Mouse (Mus musculus): ENCODE measurements at regions not wholly inside any gene's neighbourhood (a gene's known extent, or its start where the extent isn't known, plus 50 kb on each side); places are given as distances from the start of the nearest gene placed in this dataset.

GRCm38 (mm10) chr4:84198176-84198575 lies 476.9 kb downstream of the Bnc2 start:
- Histone ChIP-seq H3K4me3 (no peak overlapping the region), H3K4me2 (no peak overlapping the region), H3K27me3 (replicated peaks) (no peaks in the 10 kb centered on the region), H3K4me1 (peaks cover 3% of the 10 kb centered on the region), H3K9me3 (no peaks in the 10 kb centered on the region), H3K9ac (no peak overlapping the region), H3K36me3 (replicated peaks) (no peaks in the 10 kb centered on the region), H3K27ac (no peak overlapping the region)
- ATAC-seq (replicated peaks) = no peak
- WGBS = 92% methylated on average over 4 of the region's 4 CpGs

- Histone ChIP-seq H3K27ac (no peak overlapping the region), H3K4me2 (no peak overlapping the region), H3K9ac (no peak overlapping the region), H3K4me3 (no peak overlapping the region), H3K4me1 (peaks cover 3% of the 10 kb centered on the region), H3K27me3 (replicated peaks) (no peaks in the 10 kb centered on the region), H3K36me3 (replicated peaks) (no peaks in the 10 kb centered on the region), H3K9me3 (no peaks in the 10 kb centered on the region)
- 34% methylated on average over 9 of the region's 9 CpGs for WGBS
- ATAC-seq (replicated peaks) = peak; percentile 35; the same call in 1 of the 2 replicates
Observed at GRCm38 (mm10) chr4:84199181-84199656, 475.9 kb downstream of the Bnc2 start.

GRCm38 (mm10) chr4:84201001-84201400 lies 474.1 kb downstream of the Bnc2 start:
- no peak overlapping the region for H3K9ac ChIP-seq
- ATAC-seq (replicated peaks) = no peak
- no peak overlapping the region for H3K27ac ChIP-seq
- 66% methylated on average over 3 of the region's 3 CpGs for WGBS
- no peaks in the 10 kb centered on the region for H3K9me3 ChIP-seq
- H3K27me3 ChIP-seq (replicated peaks) = no peaks in the 10 kb centered on the region
- no peak overlapping the region for H3K4me2 ChIP-seq
- no peaks in the 10 kb centered on the region for H3K36me3 ChIP-seq (replicated peaks)
- peaks cover 3% of the 10 kb centered on the region for H3K4me1 ChIP-seq
- H3K4me3 ChIP-seq = no peak overlapping the region

- Histone ChIP-seq H3K36me3 (replicated peaks) (no peaks in the 10 kb centered on the region), H3K4me3 (no peak overlapping the region), H3K4me1 (peaks cover 3% of the 10 kb centered on the region), H3K9me3 (no peaks in the 10 kb centered on the region), H3K4me2 (no peak overlapping the region), H3K27me3 (replicated peaks) (no peaks in the 10 kb centered on the region), H3K27ac (no peak overlapping the region), H3K9ac (no peak overlapping the region)
- 20% methylated on average over 2 of the region's 2 CpGs for WGBS
- ATAC-seq (replicated peaks) = no peak
Observed at GRCm38 (mm10) chr4:84202231-84202630, 472.8 kb downstream of the Bnc2 start.

GRCm38 (mm10) chr4:84203680-84204079 lies 471.4 kb downstream of the Bnc2 start:
- Histone ChIP-seq H3K4me1 (peaks cover 3% of the 10 kb centered on the region), H3K27me3 (replicated peaks) (no peaks in the 10 kb centered on the region), H3K4me2 (no peak overlapping the region), H3K9ac (no peak overlapping the region), H3K27ac (no peak overlapping the region), H3K9me3 (no peaks in the 10 kb centered on the region), H3K36me3 (replicated peaks) (no peaks in the 10 kb centered on the region), H3K4me3 (no peak overlapping the region)
- WGBS = 83% methylated on average over 1 of the region's 1 CpGs
- no peak for ATAC-seq (replicated peaks)

- peaks cover 3% of the 10 kb centered on the region for H3K4me1 ChIP-seq
- H3K9ac ChIP-seq = no peak overlapping the region
- no peaks in the 10 kb centered on the region for H3K27me3 ChIP-seq (replicated peaks)
- H3K27ac ChIP-seq = no peak overlapping the region
- no peak for ATAC-seq (replicated peaks)
- H3K4me3 ChIP-seq = no peak overlapping the region
- no peaks in the 10 kb centered on the region for H3K36me3 ChIP-seq (replicated peaks)
- H3K9me3 ChIP-seq = no peaks in the 10 kb centered on the region
- no peak overlapping the region for H3K4me2 ChIP-seq
Observed at GRCm38 (mm10) chr4:84204777-84205176, 470.3 kb downstream of the Bnc2 start.

GRCm38 (mm10) chr4:84208175-84208574 lies 466.9 kb downstream of the Bnc2 start:
- Histone ChIP-seq H3K4me1 (peaks cover 12% of the 10 kb centered on the region; the same call in 1 of the 2 replicates), H3K36me3 (replicated peaks) (no peaks in the 10 kb centered on the region), H3K27ac (no peak overlapping the region), H3K9ac (no peak overlapping the region), H3K27me3 (replicated peaks) (no peaks in the 10 kb centered on the region; the same call in 1 of the 2 replicates), H3K9me3 (no peaks in the 10 kb centered on the region), H3K4me3 (no peak overlapping the region), H3K4me2 (no peak overlapping the region)
- no peak for ATAC-seq (replicated peaks)
- 92% methylated on average over 1 of the region's 1 CpGs for WGBS

GRCm38 (mm10) chr4:84209538-84209937 lies 465.5 kb downstream of the Bnc2 start:
- no peak for ATAC-seq (replicated peaks)
- WGBS = 97% methylated on average over 2 of the region's 2 CpGs
- no peak overlapping the region for H3K4me2 ChIP-seq

GRCm38 (mm10) chr4:84211311-84211875 lies 463.7 kb downstream of the Bnc2 start:
- 20% methylated on average over 11 of the region's 11 CpGs for whole genome bisulfite sequencing
- Histone ChIP-seq H3K27ac (no peak overlapping the region), H3K9ac (no peak overlapping the region), H3K4me2 (0 out of 2 replicates have a peak overlapping the region, but pooled peaks have one; percentile 3), H3K27me3 (replicated peaks) (no peaks in the 10 kb centered on the region; the same call in 1 of the 2 replicates), H3K4me3 (no peak overlapping the region), H3K4me1 (peaks cover 12% of the 10 kb centered on the region; the same call in 1 of the 2 replicates), H3K9me3 (no peaks in the 10 kb centered on the region), H3K36me3 (replicated peaks) (no peaks in the 10 kb centered on the region)
- 0 out of 2 replicates have a peak, but pooled peaks have one; percentile 54 for ATAC-seq (replicated peaks)

More at GRCm38 (mm10) chr4:84209538-84209937, 465.5 kb downstream of the Bnc2 start:
- Histone ChIP-seq H3K4me1 (peaks cover 12% of the 10 kb centered on the region; the same call in 1 of the 2 replicates), H3K9me3 (no peaks in the 10 kb centered on the region), H3K36me3 (replicated peaks) (no peaks in the 10 kb centered on the region), H3K9ac (no peak overlapping the region), H3K4me3 (no peak overlapping the region), H3K27ac (no peak overlapping the region), H3K27me3 (replicated peaks) (no peaks in the 10 kb centered on the region; the same call in 1 of the 2 replicates)

GRCm38 (mm10) chr4:84212004-84212403 lies 463.1 kb downstream of the Bnc2 start:
- Histone ChIP-seq H3K4me2 (no peak overlapping the region), H3K4me1 (peaks cover 12% of the 10 kb centered on the region; the same call in 1 of the 2 replicates), H3K9me3 (no peaks in the 10 kb centered on the region), H3K9ac (no peak overlapping the region), H3K36me3 (replicated peaks) (no peaks in the 10 kb centered on the region), H3K27ac (no peak overlapping the region), H3K4me3 (no peak overlapping the region), H3K27me3 (replicated peaks) (no peaks in the 10 kb centered on the region; the same call in 1 of the 2 replicates)
- 0 out of 2 replicates have a peak, but pooled peaks have one; percentile 37 for ATAC-seq (replicated peaks)
- 55% methylated on average over 6 of the region's 6 CpGs for WGBS

- Histone ChIP-seq H3K4me1 (peaks cover 12% of the 10 kb centered on the region; the same call in 1 of the 2 replicates), H3K9me3 (no peaks in the 10 kb centered on the region), H3K36me3 (replicated peaks) (no peaks in the 10 kb centered on the region), H3K4me2 (no peak overlapping the region), H3K27me3 (replicated peaks) (no peaks in the 10 kb centered on the region; the same call in 1 of the 2 replicates), H3K4me3 (no peak overlapping the region), H3K27ac (no peak overlapping the region), H3K9ac (no peak overlapping the region)
- WGBS = 87% methylated on average over 8 of the region's 8 CpGs
- ATAC-seq (replicated peaks) = no peak
Observed at GRCm38 (mm10) chr4:84214523-84214922, 460.6 kb downstream of the Bnc2 start.

- no peaks in the 10 kb centered on the region for H3K36me3 ChIP-seq (replicated peaks)
- H3K4me3 ChIP-seq = no peak overlapping the region
- ATAC-seq (replicated peaks) = no peak
- H3K27ac ChIP-seq = no peak overlapping the region
- no peaks in the 10 kb centered on the region for H3K4me1 ChIP-seq
- H3K27me3 ChIP-seq (replicated peaks) = no peaks in the 10 kb centered on the region
- WGBS = 92% methylated on average over 4 of the region's 4 CpGs
- H3K9me3 ChIP-seq = no peaks in the 10 kb centered on the region
- no peak overlapping the region for H3K9ac ChIP-seq
- H3K4me2 ChIP-seq = no peak overlapping the region
Observed at GRCm38 (mm10) chr4:84218961-84219360, 456.1 kb downstream of the Bnc2 start.

All from midbrain, embryonic 15.5 days (tissue).